Mouse (Mus musculus) fibroblast of lung, adult 2 months (primary cell): Measurements from ENCODE around the gene Ube2u.
A peak's percentile ranks its signal among the peaks of the same experiment; 100 is the strongest.

ENCODE experiments used
- DNase-seq: peaks from one replicate; pipeline ENCODE4 v3.0.0-alpha.2; 2011; ENCODE audit warnings: low read depth

Gene Ube2u

DNA sequence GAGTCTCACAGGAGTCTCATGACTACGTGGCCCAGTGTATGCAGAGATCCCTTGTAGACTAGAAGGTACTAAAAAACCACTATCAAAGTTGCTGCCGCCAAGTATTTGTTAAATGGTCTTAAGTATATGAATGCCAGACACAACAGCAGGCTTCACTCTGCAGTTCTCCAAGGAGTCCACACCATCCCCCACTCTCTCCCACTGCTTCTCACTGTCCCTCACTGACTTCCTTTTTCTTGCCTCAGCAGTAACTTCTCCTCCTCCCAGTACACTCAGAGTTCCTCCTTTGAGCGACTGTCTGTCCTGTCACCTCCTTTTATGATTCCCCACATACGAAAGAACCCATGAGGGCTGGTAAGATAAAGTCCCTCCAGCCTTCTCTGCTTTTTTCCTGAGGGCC lies 69.3 kb downstream of the Ube2u start:
- no peak for DNase-seq

DNA sequence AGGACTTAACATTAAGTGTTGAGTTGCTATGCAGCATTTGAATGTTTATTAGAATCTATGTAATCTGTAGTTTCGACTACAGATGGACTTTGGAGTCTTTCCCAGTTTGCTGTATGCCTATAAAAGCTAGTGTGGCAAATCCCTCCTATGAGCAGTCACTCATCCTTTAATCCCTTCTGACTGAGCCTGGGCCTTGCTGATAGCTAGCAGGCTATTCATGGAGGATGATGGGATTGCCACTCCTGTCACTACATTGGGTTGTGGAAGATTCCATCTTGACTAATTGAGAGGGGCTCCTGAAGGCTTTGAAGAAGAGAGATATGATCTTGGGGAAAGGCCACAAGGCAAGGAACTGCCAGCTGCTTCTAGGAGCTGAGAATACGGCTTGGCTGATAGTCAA lies 74.6 kb downstream of the Ube2u start:
- no peak for DNase-seq

DNA sequence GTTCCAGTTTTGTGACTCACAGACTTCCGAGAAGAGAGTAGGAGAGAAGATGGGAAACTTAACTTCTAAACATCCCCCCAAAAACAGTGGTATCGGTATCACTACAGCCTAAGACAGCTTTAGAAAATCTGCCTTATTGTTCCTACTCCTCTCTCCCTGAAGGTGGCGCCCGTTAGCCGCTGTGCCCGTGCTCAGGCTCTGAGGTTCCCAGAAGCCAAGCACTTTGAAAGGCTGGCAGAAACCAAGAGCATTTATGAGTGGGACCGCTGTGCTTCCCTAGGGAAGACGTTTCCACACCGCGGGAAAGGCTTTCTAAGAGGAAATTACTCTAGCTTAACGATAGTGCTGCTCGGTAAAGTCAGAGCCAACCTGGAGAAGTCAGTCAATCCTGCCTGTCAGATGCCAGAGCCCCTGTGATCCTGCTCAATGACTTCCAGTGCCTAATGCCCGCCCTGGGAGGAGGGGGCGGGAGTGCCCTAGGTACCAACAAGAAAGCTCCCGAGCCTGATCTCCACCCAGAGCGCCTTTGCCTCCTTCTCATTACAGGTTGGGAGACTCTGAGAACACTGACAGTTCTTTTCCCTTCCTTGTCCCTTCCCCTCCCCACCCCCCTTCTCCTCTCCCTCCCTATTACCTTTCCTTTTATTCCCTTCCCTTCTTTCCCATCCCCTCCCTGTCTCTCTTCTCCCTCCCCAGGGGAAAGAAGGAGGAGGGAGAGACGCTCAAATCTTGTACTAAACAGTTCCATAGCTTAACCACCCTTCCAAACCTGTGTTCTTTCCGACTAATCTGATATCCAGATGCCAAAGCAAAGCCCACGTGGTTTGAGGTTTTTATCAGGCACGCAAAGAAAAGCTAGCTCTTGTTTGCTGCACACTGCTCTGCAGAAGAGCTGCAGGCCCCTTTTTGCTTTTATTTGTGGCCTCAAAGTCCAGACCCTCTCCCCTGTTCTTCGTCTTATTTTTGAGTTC lies 109.9 kb downstream of the Ube2u start:
- DNase-seq, result peak; percentile 36

DNA sequence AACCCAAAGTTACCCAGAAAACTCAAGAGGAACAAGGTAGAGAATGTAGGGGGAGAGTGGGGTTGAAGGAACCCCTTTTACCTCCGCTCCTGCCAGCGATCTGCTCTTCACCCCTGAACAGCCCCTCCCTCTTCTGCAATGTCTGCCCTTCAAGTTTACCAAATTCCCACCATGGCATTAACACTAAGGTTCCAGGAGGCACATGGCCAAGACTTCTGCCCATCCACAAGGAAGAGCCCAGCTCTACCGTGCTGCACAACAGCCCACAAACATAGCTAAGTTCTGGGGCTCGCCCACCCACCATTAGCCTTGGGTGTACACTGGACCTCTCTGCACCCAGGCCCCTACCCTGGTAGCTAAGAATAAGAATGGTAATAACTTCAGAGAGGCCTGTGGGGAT lies 117.1 kb downstream of the Ube2u start:
- DNase-seq, result no peak

DNA sequence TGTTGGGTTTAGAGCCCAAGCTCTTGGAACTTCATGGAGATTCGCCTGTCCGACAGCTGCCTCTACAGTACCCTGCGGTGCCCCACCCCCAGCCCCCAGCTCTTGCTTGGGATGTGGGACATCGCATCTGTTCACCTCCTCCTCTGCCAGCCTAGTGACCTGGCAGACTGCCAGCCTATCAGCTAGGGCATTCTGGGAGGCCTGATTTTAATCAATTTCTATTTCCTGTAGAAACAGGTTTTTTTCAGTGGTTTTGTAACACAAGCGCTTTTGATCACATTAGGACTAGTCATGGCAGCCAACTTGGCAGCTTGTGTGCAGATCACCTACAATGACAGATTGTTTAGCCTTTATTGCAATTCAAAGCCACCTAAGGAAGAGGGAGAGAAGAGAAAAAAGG lies 118.0 kb downstream of the Ube2u start:
- no peak for DNase-seq

DNA sequence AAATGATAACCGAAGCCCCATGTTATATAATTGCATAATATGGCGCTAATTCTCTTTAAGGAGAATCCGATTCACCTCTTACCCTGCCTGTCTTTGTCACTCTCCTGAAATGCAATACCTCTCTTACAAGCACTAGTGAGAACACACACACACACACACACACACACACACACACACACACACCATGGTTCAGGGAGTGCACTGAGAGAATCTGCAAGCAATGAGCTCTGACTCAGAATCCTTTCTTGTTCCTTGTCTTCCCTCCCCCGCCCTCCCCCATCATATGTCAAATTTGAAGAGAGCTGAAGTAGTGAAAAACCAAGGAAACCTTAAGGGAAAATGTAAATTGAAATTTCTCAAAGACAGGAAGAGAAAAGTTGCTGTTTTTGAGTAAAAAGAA lies 118.4 kb downstream of the Ube2u start:
- no peak for DNase-seq
